Mouse (Mus musculus) hindbrain, embryonic 13.5 days (tissue): ENCODE data around the gene Sdr42e1. TPM values are rescaled to one million over a fixed set of nuclear protein-coding genes. Genes with fewer than 3 reads are reported as not detected.

Experiments used
- ATAC-seq: fragments of 200-750 bp; cut with Nextera tagmentation; 2 replicates; pipeline ENCODE4 v1.8.0; 2017; ENCODE audit warnings: moderate TSS enrichment; ENCODE audit not compliant: low FRiP score
- H3K27ac ChIP-seq: fragments of 300-500 bp; sonication (generic); 2 replicates; pipeline ENCODE4 v1.5.1; 2015; ENCODE audit warnings: inconsistent platforms, mild to moderate bottlenecking, moderate library complexity
- H3K27me3 ChIP-seq: fragments of 300-500 bp; sonication (generic); 2 replicates; pipeline ENCODE4 v1.6.1; 2015; ENCODE audit warnings: mild to moderate bottlenecking, inconsistent platforms
- H3K36me3 ChIP-seq: fragments of 300-500 bp; sonication (generic); 2 replicates; pipeline ENCODE4 v1.6.1; 2015; ENCODE audit warnings: mild to moderate bottlenecking, inconsistent platforms
- H3K4me1 ChIP-seq: fragments of 300-500 bp; sonication (generic); replicated peaks from 2 replicates; pipeline ENCODE4 v1.6.1; 2015; ENCODE audit warnings: inconsistent platforms
- H3K4me2 ChIP-seq: fragments of 300-500 bp; sonication (generic); 2 replicates; pipeline ENCODE4 v1.6.1; 2015; ENCODE audit warnings: inconsistent platforms, mild to moderate bottlenecking, moderate library complexity
- H3K4me3 ChIP-seq: fragments of 300-500 bp; sonication (generic); 2 replicates; pipeline ENCODE4 v1.5.1; 2015; ENCODE audit warnings: mild to moderate bottlenecking, inconsistent platforms
- H3K9ac ChIP-seq: fragments of 300-500 bp; sonication (generic); 2 replicates; pipeline ENCODE4 v1.6.1; 2015; ENCODE audit warnings: mild to moderate bottlenecking, inconsistent platforms
- H3K9me3 ChIP-seq: fragments of 300-500 bp; sonication (generic); 2 replicates; pipeline ENCODE4 v1.6.1; 2016; ENCODE audit warnings: inconsistent platforms
- WGBS: fragments of 180-500 bp; shearing (Covaris S2); methylation state at CpG from one replicate; pipeline ENCODE4 v1.1.7; 2015; 5-methylcytosine and 5-hydroxymethylcytosine counted together
- polyA plus RNA-seq: library from polyadenylated mRNA; unstranded; fragments of >200 nt; fragmentation: Nextera tagmentation; extraction: Ambion mirVana; gene quantifications from 2 replicates; pipeline ENCODE4 v1.2.1, GENCODE M21; 2015

The Sdr42e1 gene
- polyA plus RNA-seq, 1 experiment from 2014 or later: 1.6 TPM

DNA sequence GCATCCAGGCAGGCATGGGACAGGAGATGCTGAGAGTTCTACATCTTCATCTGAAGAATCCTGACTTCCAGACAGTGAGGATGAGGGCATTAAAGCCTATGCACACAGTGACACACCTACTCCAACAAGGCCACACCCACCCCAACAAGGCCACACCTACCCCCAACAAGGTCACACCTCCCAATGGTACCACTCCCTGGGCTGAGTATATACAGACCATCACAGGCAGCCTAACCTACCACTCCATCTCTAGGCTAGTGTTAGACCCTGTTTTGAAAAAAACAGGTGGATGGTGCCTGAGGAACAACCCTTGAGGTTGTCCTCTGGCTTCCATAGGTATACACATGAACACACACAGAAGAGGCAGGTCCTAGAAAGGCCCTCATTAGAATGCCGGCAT lies 21.2 kb downstream of the Sdr42e1 start:
- Histone ChIP-seq H3K9me3 (no peaks in the 10 kb centered on the region; the same call in 1 of the 2 replicates), H3K9ac (no peak overlapping the region), H3K4me2 (no peak overlapping the region), H3K36me3 (no peaks in the 10 kb centered on the region), H3K27ac (no peak overlapping the region), H3K27me3 (no peaks in the 10 kb centered on the region), H3K4me1 (no peaks in the 10 kb centered on the region), H3K4me3 (no peak overlapping the region)
- whole genome bisulfite sequencing: 97% methylated on average over 1 of the region's 1 CpGs
- ATAC-seq: no peak

DNA sequence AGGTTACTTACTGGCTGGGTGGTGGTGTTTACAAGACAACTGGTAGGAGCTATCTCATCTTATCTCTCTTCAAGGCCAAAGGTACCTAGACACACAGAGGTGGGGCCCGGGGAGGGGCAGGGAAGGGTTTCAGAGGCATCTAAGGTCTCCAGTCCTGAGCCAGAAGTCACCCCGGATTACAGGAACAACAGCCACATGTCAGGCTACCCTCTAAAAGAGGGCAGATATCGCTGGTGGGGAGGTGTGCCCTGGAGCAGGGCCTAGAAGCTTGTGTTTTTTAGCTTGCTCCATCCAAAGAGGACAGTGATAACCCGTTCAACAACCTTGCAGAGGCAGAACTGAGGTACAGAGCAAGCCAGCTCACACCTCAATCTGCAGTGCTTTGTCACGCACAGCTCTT lies 27.0 kb downstream of the Sdr42e1 start:
- no peak overlapping the region for H3K9ac ChIP-seq
- 84% methylated on average over 5 of the region's 5 CpGs for WGBS
- no peaks in the 10 kb centered on the region; the same call in 1 of the 2 replicates for H3K9me3 ChIP-seq
- ATAC-seq: no peak
- H3K4me1 ChIP-seq: no peaks in the 10 kb centered on the region
- H3K4me2 ChIP-seq: no peak overlapping the region
- H3K27me3 ChIP-seq: no peaks in the 10 kb centered on the region; the same call in 1 of the 2 replicates
- H3K36me3 ChIP-seq: no peaks in the 10 kb centered on the region
- no peak overlapping the region for H3K27ac ChIP-seq
- H3K4me3 ChIP-seq: no peak overlapping the region

DNA sequence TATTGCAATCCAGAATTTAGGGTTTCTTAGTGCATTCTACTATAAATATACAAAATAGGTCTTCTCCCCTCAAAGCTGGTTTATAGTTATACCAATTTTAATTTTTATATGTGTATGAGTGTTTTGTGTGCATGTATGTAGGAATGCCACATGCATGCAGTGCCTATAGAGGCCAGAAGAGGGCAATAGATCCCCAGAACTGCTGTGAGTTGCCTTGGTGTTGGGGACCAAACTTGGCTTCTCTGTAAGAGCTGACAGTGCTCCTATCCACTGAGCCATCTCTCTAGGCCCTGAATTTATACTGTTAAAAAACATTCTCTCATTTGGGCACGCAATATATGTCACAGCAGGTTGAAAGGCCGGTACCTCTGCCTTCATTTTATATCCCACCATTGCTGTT lies 27.5 kb downstream of the Sdr42e1 start:
- no peak overlapping the region for H3K4me2 ChIP-seq
- ATAC-seq: no peak
- no peak overlapping the region for H3K4me3 ChIP-seq
- H3K36me3 ChIP-seq: no peaks in the 10 kb centered on the region
- H3K27me3 ChIP-seq: no peaks in the 10 kb centered on the region; the same call in 1 of the 2 replicates
- H3K4me1 ChIP-seq: no peaks in the 10 kb centered on the region
- no peak overlapping the region for H3K27ac ChIP-seq
- 59% methylated on average over 2 of the region's 2 CpGs for WGBS
- H3K9ac ChIP-seq: no peak overlapping the region
- H3K9me3 ChIP-seq: no peaks in the 10 kb centered on the region; the same call in 1 of the 2 replicates

DNA sequence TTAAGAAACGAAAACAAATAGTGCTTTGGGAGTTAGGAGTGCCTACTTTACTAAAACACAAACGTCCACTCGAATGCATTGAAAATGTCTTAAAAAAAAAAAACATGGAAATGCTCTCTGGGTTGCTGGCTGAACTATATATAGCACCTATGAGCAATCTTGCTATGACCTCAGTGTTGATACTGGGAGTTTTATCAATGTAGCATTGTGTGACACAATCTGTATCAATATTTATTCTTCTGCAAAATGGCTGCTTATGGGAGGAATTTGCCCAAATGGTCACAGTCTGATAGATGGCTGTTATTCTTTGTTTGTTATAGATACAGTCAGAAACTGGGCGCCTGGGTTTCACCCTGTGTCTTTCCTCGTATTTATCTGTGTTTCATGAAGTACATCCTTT lies 28.0 kb downstream of the Sdr42e1 start:
- Histone ChIP-seq H3K9ac (no peak overlapping the region), H3K27ac (no peak overlapping the region), H3K9me3 (no peaks in the 10 kb centered on the region; the same call in 1 of the 2 replicates), H3K4me2 (no peak overlapping the region), H3K27me3 (no peaks in the 10 kb centered on the region; the same call in 1 of the 2 replicates), H3K36me3 (no peaks in the 10 kb centered on the region), H3K4me3 (no peak overlapping the region), H3K4me1 (no peaks in the 10 kb centered on the region)
- 76% methylated on average over 5 of the region's 5 CpGs for WGBS
- no peak for ATAC-seq

DNA sequence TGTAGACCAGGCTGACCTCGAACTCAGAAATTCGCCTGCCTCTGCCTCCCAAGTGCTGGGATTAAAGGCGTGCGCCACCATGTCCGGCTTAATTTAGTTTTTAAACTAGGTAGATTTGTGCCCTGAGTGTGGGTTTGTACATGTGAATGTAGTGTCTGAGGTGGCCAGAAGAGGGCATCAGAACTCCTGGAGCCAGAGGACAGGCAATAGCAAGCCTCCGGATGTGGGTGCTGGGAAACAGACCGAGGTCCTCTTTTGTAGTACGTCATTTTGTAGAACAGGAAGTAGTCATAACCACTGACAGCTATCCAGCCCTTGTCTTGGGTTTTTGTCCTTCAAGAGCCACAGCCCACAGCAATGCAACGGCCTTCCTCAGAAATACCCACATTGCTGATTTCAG lies 33.9 kb downstream of the Sdr42e1 start:
- Histone ChIP-seq H3K9me3 (no peaks in the 10 kb centered on the region; the same call in 1 of the 2 replicates), H3K9ac (no peak overlapping the region), H3K27ac (no peak overlapping the region), H3K27me3 (no peaks in the 10 kb centered on the region), H3K4me3 (no peak overlapping the region), H3K36me3 (no peaks in the 10 kb centered on the region), H3K4me2 (no peak overlapping the region), H3K4me1 (no peaks in the 10 kb centered on the region)
- WGBS: 96% methylated on average over 9 of the region's 9 CpGs
- ATAC-seq: no peak

DNA sequence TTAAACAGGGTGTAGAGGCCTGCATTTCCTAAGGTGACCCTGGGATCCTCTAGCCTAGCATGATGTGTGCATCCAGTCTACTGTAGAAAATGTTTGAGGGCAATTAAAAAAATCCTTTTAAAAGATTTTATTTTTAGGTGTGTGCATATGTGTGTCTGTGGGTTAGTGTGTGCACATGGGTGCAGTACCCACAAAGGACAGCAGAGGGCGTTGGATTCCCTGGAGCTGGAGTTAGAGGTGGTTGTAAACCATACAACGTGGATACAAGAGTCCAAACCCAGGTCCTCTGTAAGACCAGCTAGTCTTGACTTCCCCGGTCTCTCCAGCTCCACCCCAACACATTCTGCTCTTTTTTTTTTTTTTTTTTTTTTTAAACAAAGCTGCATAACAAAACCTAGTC lies 36.0 kb downstream of the Sdr42e1 start:
- Histone ChIP-seq H3K9me3 (no peaks in the 10 kb centered on the region; the same call in 1 of the 2 replicates), H3K4me3 (no peak overlapping the region), H3K27ac (no peak overlapping the region), H3K4me2 (no peak overlapping the region), H3K27me3 (no peaks in the 10 kb centered on the region), H3K4me1 (no peaks in the 10 kb centered on the region), H3K36me3 (no peaks in the 10 kb centered on the region), H3K9ac (no peak overlapping the region)
- no peak for ATAC-seq
- 77% methylated on average over 3 of the region's 3 CpGs for WGBS

DNA sequence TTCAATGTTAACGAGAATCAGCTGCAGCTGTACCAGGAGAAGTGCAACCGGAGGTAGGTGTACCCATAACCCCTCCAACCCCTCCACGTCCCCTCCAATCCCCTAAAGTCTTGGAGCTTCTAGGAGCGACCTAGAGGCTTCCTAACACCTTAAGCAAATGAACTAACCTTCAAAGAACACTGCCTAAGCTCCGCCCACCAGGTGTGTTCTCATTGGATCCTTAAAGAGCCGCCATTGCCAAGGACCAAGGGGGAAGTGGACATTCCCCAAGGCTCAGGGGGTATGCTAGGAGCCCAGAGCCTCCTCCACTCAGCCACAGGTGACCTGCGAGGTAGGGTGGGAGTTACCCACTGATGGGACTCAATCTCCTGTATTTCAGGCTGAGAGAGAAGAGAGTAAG lies 39.1 kb downstream of the Sdr42e1 start:
- Histone ChIP-seq H3K27ac (no peak overlapping the region), H3K4me3 (no peak overlapping the region), H3K36me3 (no peaks in the 10 kb centered on the region), H3K9me3 (no peaks in the 10 kb centered on the region; the same call in 1 of the 2 replicates), H3K27me3 (no peaks in the 10 kb centered on the region), H3K4me2 (no peak overlapping the region), H3K4me1 (no peaks in the 10 kb centered on the region), H3K9ac (no peak overlapping the region)
- ATAC-seq: no peak
- WGBS: 89% methylated on average over 7 of the region's 7 CpGs

DNA sequence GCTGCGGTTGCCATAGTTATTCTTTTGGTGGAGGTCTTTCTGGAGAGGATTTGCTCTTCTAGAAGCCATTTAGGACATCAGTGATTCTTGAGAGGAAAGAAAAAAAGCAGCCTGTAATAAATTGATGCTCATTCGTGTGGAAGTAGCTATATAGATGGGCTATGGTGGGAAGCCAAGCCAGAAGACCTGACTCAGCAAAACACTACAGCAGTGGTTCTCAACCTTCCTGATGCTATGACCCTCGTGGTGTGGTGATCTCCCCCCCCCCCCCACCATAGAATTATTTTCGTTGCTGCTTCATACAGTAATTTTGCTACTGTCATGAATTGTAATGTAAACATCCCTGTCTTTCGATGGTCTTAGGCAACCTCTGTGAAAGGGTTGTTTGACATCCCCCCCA lies 41.0 kb downstream of the Sdr42e1 start:
- Histone ChIP-seq H3K9ac (no peak overlapping the region), H3K9me3 (no peaks in the 10 kb centered on the region; the same call in 1 of the 2 replicates), H3K4me1 (no peaks in the 10 kb centered on the region), H3K4me2 (no peak overlapping the region), H3K36me3 (no peaks in the 10 kb centered on the region), H3K27ac (no peak overlapping the region), H3K4me3 (no peak overlapping the region), H3K27me3 (no peaks in the 10 kb centered on the region)
- ATAC-seq: no peak
- WGBS: 83% methylated on average over 5 of the region's 5 CpGs

DNA sequence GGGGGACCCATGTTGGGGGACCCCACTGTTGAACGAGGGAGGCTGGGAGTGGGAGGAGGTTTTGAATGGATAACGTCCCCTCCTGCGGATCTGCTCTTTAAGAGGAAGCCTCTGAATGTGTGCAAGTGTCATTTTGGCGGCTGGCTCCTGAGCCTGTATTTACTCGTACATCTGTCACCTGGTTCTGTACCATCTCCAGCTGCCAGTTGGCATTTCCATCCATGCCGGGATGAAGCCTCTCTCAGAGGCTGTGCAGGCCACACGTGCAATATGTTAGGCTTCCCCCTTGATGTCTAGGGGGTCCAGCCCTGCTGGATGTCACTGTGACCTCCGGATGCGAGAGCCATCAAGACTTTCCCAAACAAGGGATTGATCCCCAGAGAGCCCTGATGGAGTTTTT lies 46.4 kb downstream of the Sdr42e1 start:
- Histone ChIP-seq H3K9me3 (peaks cover 3% of the 10 kb centered on the region; the same call in 1 of the 2 replicates), H3K36me3 (no peaks in the 10 kb centered on the region), H3K27me3 (no peaks in the 10 kb centered on the region), H3K4me1 (no peaks in the 10 kb centered on the region), H3K27ac (no peak overlapping the region), H3K9ac (0 out of 2 replicates have a peak overlapping the region, but pooled peaks have one; percentile 44), H3K4me2 (no peak overlapping the region), H3K4me3 (no peak overlapping the region)
- WGBS: 66% methylated on average over 9 of the region's 9 CpGs
- ATAC-seq: no peak

DNA sequence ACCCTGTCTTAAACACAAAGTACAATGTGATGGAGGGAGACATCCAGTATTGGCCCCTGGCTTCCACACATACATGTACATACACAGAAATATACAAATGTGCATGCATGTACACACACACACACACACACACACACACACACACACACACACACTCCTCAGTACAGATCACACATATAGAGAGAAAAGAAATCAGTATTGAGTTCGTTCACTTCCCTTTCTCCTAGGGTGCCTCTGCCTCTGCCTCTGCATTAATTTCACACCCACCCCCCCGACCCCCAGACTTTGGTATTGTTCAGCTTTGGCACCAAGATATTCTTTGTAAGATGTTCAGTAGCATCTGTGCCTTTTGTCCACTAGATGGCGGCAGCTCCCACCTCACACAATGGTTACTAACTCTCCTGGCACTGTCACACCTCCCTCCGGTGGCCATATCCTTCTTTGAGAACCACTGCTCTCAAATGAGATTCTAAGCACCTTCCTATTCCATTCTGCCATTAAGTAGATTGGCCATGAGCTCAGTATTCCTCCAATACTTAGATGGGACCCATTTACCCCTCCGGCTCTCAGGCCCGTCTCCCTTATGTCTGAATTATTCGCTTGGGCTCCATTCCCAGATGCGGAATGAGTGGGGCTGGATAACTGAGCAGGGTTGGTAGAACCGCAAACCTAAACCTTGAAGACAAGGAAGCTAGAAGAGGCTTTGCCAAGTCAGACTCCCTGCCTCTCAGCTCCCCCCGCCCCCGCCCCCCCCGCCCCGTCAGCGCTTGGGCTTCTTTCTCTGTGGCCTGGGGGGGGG lies 47.2 kb downstream of the Sdr42e1 start:
- Histone ChIP-seq H3K9me3 (peaks cover 3% of the 10 kb centered on the region; the same call in 1 of the 2 replicates), H3K27ac (no peak overlapping the region), H3K4me2 (no peak overlapping the region), H3K4me1 (no peaks in the 10 kb centered on the region), H3K9ac (no peak overlapping the region), H3K27me3 (no peaks in the 10 kb centered on the region), H3K4me3 (no peak overlapping the region), H3K36me3 (no peaks in the 10 kb centered on the region)
- 72% methylated on average over 14 of the region's 14 CpGs for WGBS
- ATAC-seq: no peak

DNA sequence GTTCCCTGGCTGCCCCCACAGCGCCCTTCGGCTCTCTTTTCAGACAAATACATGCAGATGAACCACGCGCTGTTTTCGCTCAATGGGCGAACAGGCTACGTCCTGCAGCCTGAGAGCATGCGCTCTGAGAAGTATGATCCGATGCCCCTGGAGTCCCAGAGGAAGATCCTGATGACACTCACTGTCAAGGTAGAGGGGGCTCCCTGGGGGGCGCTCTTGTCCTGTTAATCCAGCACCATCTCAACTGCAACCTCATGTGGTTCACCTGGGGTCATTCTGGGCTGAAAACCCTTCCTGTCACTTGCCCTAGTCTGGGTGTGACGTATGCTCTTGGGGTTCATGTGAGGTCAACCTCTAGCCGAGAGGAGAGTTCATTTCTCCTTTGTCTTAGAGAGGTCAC lies 60.6 kb downstream of the Sdr42e1 start:
- 78% methylated on average over 12 of the region's 12 CpGs for WGBS
- Histone ChIP-seq H3K4me3 (no peak overlapping the region), H3K27ac (no peak overlapping the region), H3K27me3 (no peaks in the 10 kb centered on the region), H3K4me2 (no peak overlapping the region), H3K4me1 (0 out of 2 replicates have a peak, but pooled peaks cover 5% of the 10 kb centered on the region), H3K9me3 (peaks cover 9% of the 10 kb centered on the region; the same call in 1 of the 2 replicates), H3K9ac (no peak overlapping the region), H3K36me3 (no peaks in the 10 kb centered on the region)
- ATAC-seq: no peak
